8 mouse cellular contexts compared by ENCODE assay signal in the genomic region with DNA sequence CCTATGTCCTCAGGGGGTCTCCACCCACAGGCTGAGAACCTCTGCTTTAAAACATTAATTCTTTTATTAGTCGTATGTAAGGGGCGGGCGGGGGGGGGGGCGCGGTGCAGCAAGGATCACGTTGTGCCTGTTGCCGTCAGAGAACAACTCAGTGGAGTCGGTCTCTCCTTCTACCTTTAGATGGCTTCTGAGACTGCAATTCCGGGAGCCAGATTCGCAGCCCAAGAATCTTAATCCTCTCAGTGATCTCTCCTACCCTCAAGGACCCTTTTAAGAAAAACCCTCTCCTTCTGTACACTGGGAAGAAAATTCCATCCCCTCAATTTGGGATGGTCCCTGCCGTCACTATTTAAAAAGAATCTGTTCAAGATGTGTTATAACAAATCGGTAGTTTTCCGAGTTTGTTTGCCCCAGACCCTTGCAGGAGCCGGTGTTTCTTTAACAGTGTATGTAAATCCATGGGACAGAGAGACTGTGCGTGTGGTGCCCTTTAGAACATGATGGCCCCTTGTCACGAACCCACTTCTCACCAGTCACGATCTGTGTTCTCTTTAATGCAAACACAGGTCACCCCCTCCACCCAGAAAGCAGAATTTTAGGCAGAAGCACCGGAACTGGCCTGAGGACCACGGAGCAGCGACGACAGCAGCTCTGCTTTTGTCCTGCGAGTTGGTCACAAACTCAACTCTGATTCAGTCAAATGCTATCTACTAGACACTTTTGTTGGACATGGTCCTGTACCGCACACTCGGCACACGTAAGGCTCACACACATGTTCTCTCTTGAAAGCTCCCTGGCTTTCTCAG. TPM values are rescaled to one million over a fixed set of nuclear protein-coding genes. Genes with fewer than 3 reads are reported as not detected.
DNase-seq lines count a peak whose midpoint lies in the region; ATAC-seq and TF ChIP-seq lines count a peak whose summit lies in the region.

No protein-coding gene starts in this region.

- DNase-seq in heart, embryonic 10.5 days (ENCODE audit: low spot score) = no peak
- no peak for DNase-seq in heart, postnatal 14 days
- DNase-seq in CH12.LX (ENCODE audit: extremely low read depth) = no peak
- DNase-seq in forebrain, embryonic 14.5 days (ENCODE audit: low spot score) = peak; percentile 19
- DNase-seq in liver, embryonic 14.5 days (ENCODE audit: low read depth in 3 of 3, low spot score in 3 of 3) = no peak
- no peak for DNase-seq in right cerebral cortex, postnatal 36 days (ENCODE audit: low spot score in 2 of 2)
- DNase-seq in left cerebral cortex, postnatal 10 days (ENCODE audit: extremely low spot score in 1 of 2, low spot score in 2 of 2) = no peak
- DNase-seq in right cerebral cortex, postnatal 25 days = no peak

- H3K27ac ChIP-seq in heart, embryonic 10.5 days = peak overlapping the region; percentile 60; the same call in 1 of the 2 replicates
- no peak overlapping the region for H3K27ac ChIP-seq in CH12.LX (ENCODE audit: insufficient read depth, low read depth)
- no peak overlapping the region for H3K27ac ChIP-seq in forebrain, embryonic 14.5 days (ENCODE audit: low read depth, low read length)
- no peak overlapping the region for H3K27ac ChIP-seq in liver, embryonic 14.5 days

- peak overlapping the region; percentile 87 for H3K4me2 ChIP-seq in CH12.LX (ENCODE audit: insufficient read depth, low read depth, poor library complexity, severe bottlenecking)
- peak overlapping the region; percentile 94 for H3K4me2 ChIP-seq in forebrain, embryonic 14.5 days (ENCODE audit: low read length)
- peak overlapping the region; percentile 61 for H3K4me2 ChIP-seq in liver, embryonic 14.5 days (ENCODE audit: low read depth)

- no peak for TF ChIP-seq CTCF in CH12.LX (conservative IDR thresholded peaks at IDR 0.05 in 1 of 2, IDR thresholded peaks at IDR 0.05 in 1 of 2; ENCODE audit: low read depth in 2 of 2, low read length in 2 of 2)
- no peak for TF ChIP-seq CTCF in liver, embryonic 14.5 days (IDR thresholded peaks at IDR 0.05; ENCODE audit: low read depth)

- dilution Hi-C loops in CH12.LX (cut with MboI; ENCODE audit: extremely low pct_ligation_motif_present, extremely low pct_unique_long_range_greater_than_20kb, low sequenced_read_pairs) = no loop called here

- H3K36me3 ChIP-seq in heart, embryonic 10.5 days = no peaks in the 10 kb centered on the region
- H3K36me3 ChIP-seq in CH12.LX (replicated peaks in 1 of 2; ENCODE audit: control insufficient read depth in 1 of 2, insufficient read depth in 1 of 2, low read length in 1 of 2) = no peaks in the 10 kb centered on the region
- H3K36me3 ChIP-seq in forebrain, embryonic 14.5 days (ENCODE audit: control insufficient read depth, insufficient read depth, low read length) = no peaks in the 10 kb centered on the region
- no peaks in the 10 kb centered on the region for H3K36me3 ChIP-seq in liver, embryonic 14.5 days (replicated peaks; ENCODE audit: control insufficient read depth, insufficient read depth, low read depth)

- no peaks in the 10 kb centered on the region for H3K9me3 ChIP-seq in heart, embryonic 10.5 days
- H3K9me3 ChIP-seq in CH12.LX (replicated peaks; ENCODE audit: low read length) = no peaks in the 10 kb centered on the region
- H3K9me3 ChIP-seq in forebrain, embryonic 14.5 days (replicated peaks; ENCODE audit: control insufficient read depth, low read length) = no peaks in the 10 kb centered on the region
- H3K9me3 ChIP-seq in liver, embryonic 14.5 days (ENCODE audit: control insufficient read depth, low read length) = no peaks in the 10 kb centered on the region

- no peak for TF ChIP-seq RAD21 in CH12.LX (IDR thresholded peaks at IDR 0.05; ENCODE audit: low read depth, low read length)

- H3K4me3 ChIP-seq in heart, embryonic 10.5 days = peak overlapping the region; percentile 74
- H3K4me3 ChIP-seq in CH12.LX (replicated peaks in 1 of 3; ENCODE audit: low read depth in 2 of 3, low read length in 2 of 3, poor library complexity in 1 of 3) = peak overlapping the region in 2 of 3 experiments; percentile 48 to 49
- H3K4me3 ChIP-seq in forebrain, embryonic 14.5 days (ENCODE audit: low read depth, low read length) = peak overlapping the region; percentile 47
- H3K4me3 ChIP-seq in liver, embryonic 14.5 days (ENCODE audit: insufficient read depth in 1 of 2, low read depth in 2 of 2, low read length in 2 of 2) = peak overlapping the region; percentile 40 to 52

- peaks cover 59% of the 10 kb centered on the region for H3K27me3 ChIP-seq in heart, embryonic 10.5 days (ENCODE audit: insufficient read depth, poor library complexity, severe bottlenecking)
- H3K27me3 ChIP-seq in CH12.LX (replicated peaks) = peaks cover 41% of the 10 kb centered on the region
- H3K27me3 ChIP-seq in forebrain, embryonic 14.5 days (replicated peaks; ENCODE audit: control insufficient read depth, insufficient read depth, low read length) = peaks cover 43% of the 10 kb centered on the region
- H3K27me3 ChIP-seq in liver, embryonic 14.5 days (ENCODE audit: control insufficient read depth, insufficient read depth, low read length) = peaks cover 39% of the 10 kb centered on the region

- 3% methylated on average over 25 of the region's 25 CpGs for WGBS in heart, embryonic 10.5 days
- WGBS in forebrain, embryonic 14.5 days = under 1% methylated on average over 25 of the region's 25 CpGs
- WGBS in liver, embryonic 14.5 days (ENCODE audit: insufficient replicate concordance) = 4% methylated on average over 25 of the region's 25 CpGs

- no peaks in the 10 kb centered on the region for H3K79me2 ChIP-seq in CH12.LX (replicated peaks; ENCODE audit: control insufficient read depth, extremely low read depth, insufficient read depth, poor library complexity, severe bottlenecking)

- intact Hi-C loops in heart, postnatal 14 days (cut with DNase I) = no loop called here
- intact Hi-C loops in left cerebral cortex, postnatal 10 days (cut with DNase I) = no loop called here

- no peak overlapping the region for H3K9ac ChIP-seq in CH12.LX (ENCODE audit: insufficient read depth, low read depth)
- peak overlapping the region; percentile 50; the same call in 1 of the 2 replicates for H3K9ac ChIP-seq in forebrain, embryonic 14.5 days (ENCODE audit: low read length)
- H3K9ac ChIP-seq in liver, embryonic 14.5 days (replicated peaks) = no peak overlapping the region

- TF ChIP-seq EP300 in CH12.LX (IDR thresholded peaks at IDR 0.05; ENCODE audit: low read length) = no peak
- TF ChIP-seq EP300 in liver, embryonic 14.5 days (IDR thresholded peaks at IDR 0.05; ENCODE audit: low read depth) = no peak

- TF ChIP-seq POLR2A in CH12.LX (IDR thresholded peaks at IDR 0.05; ENCODE audit: low read depth, low read length) = no peak

- in situ Hi-C loops in CH12.LX (cut with MboI; ENCODE audit: low pct_ligation_motif_present, low pct_unique_long_range_greater_than_20kb, low sequenced_read_pairs) = no loop called here

- no peak for ATAC-seq in forebrain, embryonic 14.5 days
- ATAC-seq in liver, embryonic 14.5 days (ENCODE audit: insufficient read depth) = no peak

- H3K4me1 ChIP-seq in heart, embryonic 10.5 days = peaks cover 14% of the 10 kb centered on the region; the same call in 1 of the 2 replicates
- peaks cover 10 to 18% of the 10 kb centered on the region in 2 experiments for H3K4me1 ChIP-seq in CH12.LX (ENCODE audit: control insufficient read depth in 1 of 2, insufficient read depth in 2 of 2)
- H3K4me1 ChIP-seq in forebrain, embryonic 14.5 days (ENCODE audit: control insufficient read depth, insufficient read depth, low read length) = peaks cover 5% of the 10 kb centered on the region
- no peaks in the 10 kb centered on the region for H3K4me1 ChIP-seq in liver, embryonic 14.5 days (replicated peaks; ENCODE audit: control insufficient read depth in 2 of 2, insufficient read depth in 2 of 2, low read length in 1 of 2)

TF ChIP-seq in CH12.LX, 34 proteins besides CTCF, POLR2A, EP300 and RAD21:
- no peak for TF ChIP-seq BHLHE40 (IDR thresholded peaks at IDR 0.05; ENCODE audit: low read depth, low read length)
- TF ChIP-seq ZKSCAN1 (IDR thresholded peaks at IDR 0.05; ENCODE audit: borderline replicate concordance, low read depth, low read length) = no peak
- no peak for TF ChIP-seq TCF12 (IDR thresholded peaks at IDR 0.05; ENCODE audit: low read depth, low read length)
- TF ChIP-seq E2F4 (IDR thresholded peaks at IDR 0.05; ENCODE audit: insufficient replicate concordance, low read depth, low read length) = no peak
- no peak for TF ChIP-seq SIN3A (IDR thresholded peaks at IDR 0.05; ENCODE audit: low read length)
- TF ChIP-seq JUND (conservative IDR thresholded peaks at IDR 0.05; ENCODE audit: low read depth, low read length) = no peak
- TF ChIP-seq MXI1 (IDR thresholded peaks at IDR 0.05; ENCODE audit: low read depth, low read length) = no peak
- no peak for TF ChIP-seq SMC3 (IDR thresholded peaks at IDR 0.05; ENCODE audit: low read depth, low read length)

RNA-seq across cellular contexts. Expression of a gene that starts 0.7 kb away (rescaled TPM):
- 5.1 and 28.3 TPM in 2 replicates for polyA plus RNA-seq in heart, embryonic 10.5 days (2016; fragmentation: Nextera tagmentation; extraction: Ambion mirVana)
- total RNA-seq in heart, postnatal 14 days (2021) = 1 to 10 TPM; 5.1 to 5.3 TPM
- 0.04 and 0.25 TPM in 2 replicates for total RNA-seq in CH12.LX (2012; rRNA removed)
- 0.09 and 0.31 TPM in 2 replicates for total RNA-seq in CH12.LX (2014; rRNA removed)
- 0.17 and 0.31 TPM in 2 replicates for polyA plus RNA-seq in CH12.LX (2012; ENCODE audit: insufficient read length, low read depth)
- polyA plus RNA-seq in forebrain, embryonic 14.5 days (2014; fragmentation: Nextera tagmentation; extraction: Ambion mirVana) = 5.1 and 6.1 TPM in 2 replicates
- 3.9 and 4.0 TPM in 2 replicates for polyA plus RNA-seq in liver, embryonic 14.5 days (2012; rRNA removed)
- 9.1 and 12.1 TPM in 2 replicates for polyA plus RNA-seq in liver, embryonic 14.5 days (2014; fragmentation: Nextera tagmentation; extraction: Ambion mirVana)
- total RNA-seq in left cerebral cortex, postnatal 10 days (2021) = 1 to 10 TPM; 2.0 to 3.3 TPM
